Mouse (Mus musculus): ENCODE measurements around the gene Alg1.

DNA sequence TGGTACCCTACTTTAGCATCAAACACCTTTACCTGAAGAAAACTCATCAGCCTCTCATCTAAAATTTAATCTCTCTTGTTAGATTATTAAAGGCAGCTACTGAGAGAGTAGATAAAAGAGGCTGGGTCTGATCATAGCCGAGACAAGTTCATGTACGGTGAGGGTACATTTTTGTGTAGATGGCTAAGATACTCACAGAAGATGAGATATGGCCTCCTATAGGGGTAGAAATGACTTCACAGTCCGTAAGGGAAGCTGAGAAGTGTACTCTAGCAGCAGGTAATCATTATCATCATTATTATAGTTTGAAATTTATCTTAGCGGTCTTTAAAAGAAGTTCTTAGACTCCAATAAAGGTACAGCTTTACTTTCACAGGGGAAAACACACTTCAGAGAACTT lies 439 bp upstream of the Alg1 start:
- TF ChIP-seq GATA1 (IDR thresholded peaks at IDR 0.05; ENCODE audit: borderline replicate concordance, low read length) (no peak), FLI1 (IDR thresholded peaks at IDR 0.05; ENCODE audit: low read length) (no peak)
